Mouse (Mus musculus) stomach, postnatal 0 days (tissue): ENCODE measurements at regions not wholly inside any gene's neighbourhood (a gene's known extent, or its start where the extent isn't known, plus 50 kb on each side); places are given as distances from the start of the nearest gene placed in this dataset.
A peak's percentile ranks its signal among the peaks of the same experiment; 100 is the strongest.

Experiments used
- ATAC-seq: fragments of 200-750 bp; cut with Nextera tagmentation; 2 replicates; pipeline ENCODE4 v1.8.0; 2017; ENCODE audit not compliant: low FRiP score, low TSS enrichment
- DNase-seq: peaks from one replicate; pipeline ENCODE4 v3.0.0-alpha.2; 2016; ENCODE audit warnings: low spot score
- H3K27ac ChIP-seq: fragments of 300-500 bp; sonication (generic); replicated peaks from 2 replicates; pipeline ENCODE4 v1.5.1; 2014; ENCODE audit warnings: mild to moderate bottlenecking, control low read depth
- H3K27me3 ChIP-seq: fragments of 300-500 bp; sonication (generic); 2 replicates; pipeline ENCODE4 v1.6.1; 2014; ENCODE audit warnings: low read length; ENCODE audit not compliant: control insufficient read depth, insufficient read depth
- H3K36me3 ChIP-seq: fragments of 300-500 bp; sonication (generic); 2 replicates; pipeline ENCODE4 v1.6.1; 2014; ENCODE audit warnings: low read length, mixed read lengths; ENCODE audit not compliant: control insufficient read depth, insufficient read depth
- H3K4me1 ChIP-seq: fragments of 300-500 bp; sonication (generic); replicated peaks from 2 replicates; pipeline ENCODE4 v1.6.1; 2014; ENCODE audit warnings: antibody characterized with exemption; ENCODE audit not compliant: control insufficient read depth, insufficient read depth
- H3K4me2 ChIP-seq: fragments of 300-500 bp; sonication (generic); replicated peaks from 2 replicates; pipeline ENCODE4 v1.6.1; 2014; ENCODE audit warnings: low read depth, mild to moderate bottlenecking, control low read depth, moderate library complexity
- H3K4me3 ChIP-seq: fragments of 300-500 bp; sonication (generic); 2 replicates; pipeline ENCODE4 v1.5.1; 2014; ENCODE audit warnings: low read depth, low read length, control low read depth
- H3K9ac ChIP-seq: fragments of 300-500 bp; sonication (generic); 2 replicates; pipeline ENCODE4 v1.6.1; 2014; ENCODE audit warnings: mild to moderate bottlenecking, low read length, control low read depth, mixed read lengths
- H3K9me3 ChIP-seq: fragments of 300-500 bp; sonication (generic); 2 replicates; pipeline ENCODE4 v1.6.1; 2016; ENCODE audit warnings: low read length; ENCODE audit not compliant: control insufficient read depth
- CTCF ChIP-seq: IDR thresholded peaks from 2 replicates; pipeline ENCODE4 v1.5.1; 2016; ENCODE audit warnings: antibody characterized with exemption, low read depth, mild to moderate bottlenecking, moderate library complexity
- EP300 ChIP-seq: optimal IDR thresholded peaks from 2 replicates; pipeline ENCODE3; 2016; ENCODE audit warnings: antibody characterized with exemption
- WGBS: fragments of 180-500 bp; shearing (Covaris S2); extraction: QIAGEN DNeasy Blood & Tissue Kit; methylation state at CpG from one replicate; pipeline ENCODE4 v1.1.7; 2014; 5-methylcytosine and 5-hydroxymethylcytosine counted together

GRCm38 (mm10) chr6:84318774-84319173, 274.9 kb downstream of the Cyp26b1 start:
- no peak for TF ChIP-seq CTCF
- TF ChIP-seq EP300: no peak
- Histone ChIP-seq H3K36me3 (no peaks in the 10 kb centered on the region), H3K4me3 (no peak overlapping the region), H3K9me3 (no peaks in the 10 kb centered on the region), H3K27me3 (no peaks in the 10 kb centered on the region), H3K27ac (no peak overlapping the region), H3K4me2 (no peak overlapping the region), H3K9ac (no peak overlapping the region), H3K4me1 (no peaks in the 10 kb centered on the region)
- no peak for ATAC-seq
- 15% methylated on average over 4 of the region's 4 CpGs for whole genome bisulfite sequencing
- DNase-seq: peak; percentile 22

- Histone ChIP-seq H3K27ac (no peak overlapping the region), H3K4me2 (no peak overlapping the region), H3K9ac (no peak overlapping the region), H3K4me3 (no peak overlapping the region), H3K36me3 (no peaks in the 10 kb centered on the region), H3K9me3 (no peaks in the 10 kb centered on the region), H3K27me3 (no peaks in the 10 kb centered on the region), H3K4me1 (no peaks in the 10 kb centered on the region)
- DNase-seq: no peak
- WGBS: 96% methylated on average over 1 of the region's 1 CpGs
- no peak for ATAC-seq
- no peak for TF ChIP-seq EP300
- peak; percentile 65 for TF ChIP-seq CTCF
Observed at GRCm38 (mm10) chr6:84317026-84317425, 276.7 kb downstream of the Cyp26b1 start.

DNA sequence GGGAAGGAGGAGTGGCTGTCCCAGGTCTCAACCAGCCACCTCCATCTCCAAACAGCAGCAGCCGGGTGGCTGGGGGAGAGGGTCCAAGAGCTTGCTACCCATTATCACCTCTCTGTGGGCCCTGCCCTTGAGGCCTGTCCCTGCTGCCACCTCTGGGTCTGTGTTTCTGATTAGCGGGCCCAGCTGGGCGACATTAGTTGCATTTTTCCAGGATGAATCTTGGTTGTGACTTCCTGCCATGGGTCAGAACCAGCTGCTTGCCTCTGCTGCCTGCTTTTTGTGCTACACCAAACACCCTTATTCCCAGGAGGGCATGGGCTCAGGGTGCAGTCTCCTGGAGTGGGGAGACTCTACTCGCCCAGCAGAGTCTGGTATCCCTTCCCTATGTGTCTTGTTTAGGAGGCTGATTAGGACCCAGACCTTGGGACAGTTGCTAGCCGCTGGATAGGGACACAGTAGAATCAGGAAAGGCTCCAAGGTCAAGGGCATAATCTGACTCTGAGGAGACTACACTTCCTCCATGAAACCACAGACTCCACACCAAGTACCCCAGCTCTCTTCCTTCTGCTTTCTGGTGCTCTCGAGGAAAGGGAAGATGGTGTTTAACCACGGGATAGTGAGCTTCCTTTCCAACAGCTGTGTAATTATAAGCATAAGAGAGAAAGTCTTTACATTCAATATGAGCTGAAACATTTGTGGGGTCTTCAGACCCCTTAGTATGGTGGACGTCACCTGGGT, 278.4 kb downstream of the Cyp26b1 start:
- no peak overlapping the region for H3K4me2 ChIP-seq
- no peak overlapping the region for H3K4me3 ChIP-seq
- no peaks in the 10 kb centered on the region for H3K9me3 ChIP-seq
- H3K27me3 ChIP-seq: no peaks in the 10 kb centered on the region
- WGBS: 76% methylated on average over 8 of the region's 8 CpGs
- DNase-seq (no peak), ATAC-seq (no peak)
- no peak overlapping the region for H3K27ac ChIP-seq
- H3K4me1 ChIP-seq: no peaks in the 10 kb centered on the region
- no peak overlapping the region for H3K9ac ChIP-seq
- TF ChIP-seq EP300 (no peak), CTCF (no peak)
- no peaks in the 10 kb centered on the region for H3K36me3 ChIP-seq

GRCm38 (mm10) chr6:84313797-84314196, 279.9 kb downstream of the Cyp26b1 start:
- H3K27ac ChIP-seq: no peak overlapping the region
- no peak for ATAC-seq
- no peak overlapping the region for H3K4me2 ChIP-seq
- H3K27me3 ChIP-seq: no peaks in the 10 kb centered on the region
- H3K4me3 ChIP-seq: no peak overlapping the region
- no peaks in the 10 kb centered on the region for H3K36me3 ChIP-seq
- H3K9me3 ChIP-seq: no peaks in the 10 kb centered on the region
- 23% methylated on average over 4 of the region's 4 CpGs for WGBS
- TF ChIP-seq EP300: no peak
- no peak for TF ChIP-seq CTCF
- H3K9ac ChIP-seq: no peak overlapping the region
- DNase-seq: no peak
- H3K4me1 ChIP-seq: no peaks in the 10 kb centered on the region

- TF ChIP-seq EP300: no peak
- TF ChIP-seq CTCF: no peak
- Histone ChIP-seq H3K4me2 (no peak overlapping the region), H3K4me3 (no peak overlapping the region), H3K36me3 (no peaks in the 10 kb centered on the region), H3K27ac (no peak overlapping the region), H3K4me1 (no peaks in the 10 kb centered on the region), H3K27me3 (no peaks in the 10 kb centered on the region), H3K9ac (no peak overlapping the region), H3K9me3 (no peaks in the 10 kb centered on the region)
- WGBS: 64% methylated on average over 9 of the region's 9 CpGs
- ATAC-seq (0 out of 2 replicates have a peak, but pooled peaks have one; percentile 14), DNase-seq (no peak)
Observed at GRCm38 (mm10) chr6:84310635-84311241, 283.0 kb downstream of the Cyp26b1 start.

GRCm38 (mm10) chr6:84307556-84307955, 286.2 kb downstream of the Cyp26b1 start:
- no peak for ATAC-seq
- H3K4me2 ChIP-seq: no peak overlapping the region
- no peak overlapping the region for H3K27ac ChIP-seq
- TF ChIP-seq CTCF: no peak
- no peak for TF ChIP-seq EP300
- 85% methylated on average over 3 of the region's 3 CpGs for WGBS
- H3K9ac ChIP-seq: no peak overlapping the region
- no peak overlapping the region for H3K4me3 ChIP-seq
- H3K4me1 ChIP-seq: no peaks in the 10 kb centered on the region
- H3K27me3 ChIP-seq: no peaks in the 10 kb centered on the region
- no peaks in the 10 kb centered on the region for H3K36me3 ChIP-seq
- H3K9me3 ChIP-seq: no peaks in the 10 kb centered on the region
- DNase-seq: no peak
